Mouse (Mus musculus) lung, postnatal 0 days (tissue): ENCODE measurements at regions not wholly inside any gene's neighbourhood (a gene's known extent, or its start where the extent isn't known, plus 50 kb on each side); places are given as distances from the start of the nearest gene placed in this dataset.

ENCODE experiments used
- CTCF ChIP-seq: IDR thresholded peaks from 2 replicates; pipeline ENCODE4 v1.5.1; 2016; ENCODE audit warnings: antibody characterized with exemption, mild to moderate bottlenecking
- EP300 ChIP-seq: IDR thresholded peaks from 2 replicates; pipeline ENCODE4 v1.6.1; 2016; ENCODE audit warnings: antibody characterized with exemption, mild to moderate bottlenecking, control low read depth

DNA sequence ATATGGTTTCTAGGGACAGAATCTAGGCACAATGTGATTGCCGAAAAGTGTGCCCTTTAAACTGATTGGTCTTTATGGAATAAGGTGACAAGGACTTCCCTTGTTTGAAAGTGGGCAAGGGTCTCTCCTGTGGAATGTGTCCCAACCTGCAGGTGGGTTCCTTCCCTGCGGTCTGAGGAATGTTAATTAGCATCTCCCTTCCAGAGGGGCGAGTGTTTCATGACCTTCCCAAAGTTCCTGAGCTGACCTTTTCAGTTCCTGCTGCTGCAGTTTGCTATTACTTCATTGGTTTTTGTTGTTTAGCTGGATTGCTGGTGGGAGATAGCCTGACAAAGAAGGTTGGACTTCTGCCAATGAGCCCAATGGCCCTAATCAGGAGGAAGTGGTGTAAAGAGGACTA lies 66.6 kb upstream of the Luzp2 start:
- TF ChIP-seq CTCF (no peak), EP300 (no peak)
